Mouse (Mus musculus) olfactory bulb, adult 2 months (tissue): ENCODE measurements around the gene C1rl. TPM values are rescaled to one million over a fixed set of nuclear protein-coding genes. Genes with fewer than 3 reads are reported as not detected.
A peak's percentile ranks its signal among the peaks of the same experiment; 100 is the strongest.
"Not testable (repeated sequence)": the region's sequence is repeated elsewhere in the genome, so short reads cannot be mapped to it uniquely, and the experiment has no call there.

Experiments
- H3K27ac ChIP-seq: fragments of 200-500 bp; 2 replicates; pipeline ENCODE4 v1.5.1; 2012; ENCODE audit warnings: low read depth, low read length; ENCODE audit not compliant: insufficient read depth
- H3K4me1 ChIP-seq: fragments of 200-500 bp; 2 replicates; pipeline ENCODE4 v1.6.1; 2012; ENCODE audit warnings: low read length; ENCODE audit not compliant: control insufficient read depth, insufficient read depth
- H3K4me3 ChIP-seq: fragments of 200-500 bp; 2 replicates; pipeline ENCODE4 v1.5.1; 2012; ENCODE audit warnings: mild to moderate bottlenecking, low read depth, low read length, moderate library complexity; ENCODE audit not compliant: insufficient read depth
- CTCF ChIP-seq: fragments of 200-500 bp; IDR thresholded peaks from 2 replicates; pipeline ENCODE4 v1.5.1; 2012; ENCODE audit warnings: low read depth, mild to moderate bottlenecking, low read length, moderate library complexity; ENCODE audit not compliant: insufficient read depth
- POLR2A ChIP-seq: fragments of 200-500 bp; IDR thresholded peaks from 2 replicates; pipeline ENCODE4 v1.6.1; 2012; ENCODE audit warnings: mild to moderate bottlenecking, low read depth, low read length, moderate library complexity; ENCODE audit not compliant: insufficient read depth
- WGBS: fragments of 180-500 bp; shearing (Covaris S2); methylation state at CpG from one replicate; pipeline ENCODE4 v1.1.7; 2018; 5-methylcytosine and 5-hydroxymethylcytosine counted together
- polyA plus RNA-seq: library from polyadenylated mRNA; stranded (reverse); fragments of >200 nt; gene quantifications from 2 replicates; pipeline ENCODE4 v1.2.4, GENCODE M21; 2012; ENCODE audit warnings: low replicate concordance; ENCODE audit not compliant: missing spikeins, insufficient read depth, insufficient read length

Gene C1rl
- polyA plus RNA-seq, 1 experiment, result not detected

GRCm38 (mm10) chr6:124511936-124512335 is 19.0 kb downstream of the C1rl start:
- H3K27ac ChIP-seq, result no peak overlapping the region
- TF ChIP-seq CTCF, result no peak
- TF ChIP-seq POLR2A, result no peak
- H3K4me3 ChIP-seq, result no peak overlapping the region
- WGBS, result 68% methylated on average over 6 of the region's 6 CpGs
- no peaks in the 10 kb centered on the region for H3K4me1 ChIP-seq

GRCm38 (mm10) chr6:124512355-124512836 is 19.5 kb downstream of the C1rl start, which contains the start of gene C1ra:
TSS of gene C1ra (plus strand) at chr6:124512405.
- H3K4me1 ChIP-seq, result no peaks in the 10 kb centered on the region
- WGBS, result 7% methylated on average over 6 of the region's 6 CpGs
- H3K27ac ChIP-seq, result no peak within 1 kb of the TSS
- no peak for TF ChIP-seq POLR2A
- TF ChIP-seq CTCF, result no peak
- peak within 1 kb of the TSS; percentile 18; the same call in 1 of the 2 replicates for H3K4me3 ChIP-seq

GRCm38 (mm10) chr6:124517733-124518132 is 24.8 kb downstream of the C1rl start:
- not testable (repeated sequence) for H3K27ac ChIP-seq, H3K4me3 ChIP-seq, H3K4me1 ChIP-seq
- WGBS, result 93% methylated on average over 4 of the region's 4 CpGs

GRCm38 (mm10) chr6:124522082-124522481 is 29.2 kb downstream of the C1rl start:
- 51% methylated on average over 7 of the region's 7 CpGs for WGBS

GRCm38 (mm10) chr6:124527881-124528280 is 35.0 kb downstream of the C1rl start:
- Histone ChIP-seq H3K4me1 (no peaks in the 10 kb centered on the region), H3K27ac (no peak overlapping the region), H3K4me3 (no peak overlapping the region)
- no peak for TF ChIP-seq CTCF
- no peak for TF ChIP-seq POLR2A
- 77% methylated on average over 3 of the region's 3 CpGs for WGBS

More at GRCm38 (mm10) chr6:124522082-124522481, 29.2 kb downstream of the C1rl start:
- not testable (repeated sequence) for H3K4me3 ChIP-seq, H3K4me1 ChIP-seq, H3K27ac ChIP-seq

GRCm38 (mm10) chr6:124531077-124531476 is 38.2 kb downstream of the C1rl start:
- 95% methylated on average over 8 of the region's 8 CpGs for WGBS
- H3K4me1 ChIP-seq, result no peaks in the 10 kb centered on the region
- H3K27ac ChIP-seq, result no peak overlapping the region
- no peak overlapping the region for H3K4me3 ChIP-seq
- TF ChIP-seq CTCF (no peak), POLR2A (no peak)

- WGBS, result 85% methylated on average over 8 of the region's 8 CpGs
- not testable (repeated sequence) for H3K27ac ChIP-seq, H3K4me1 ChIP-seq, H3K4me3 ChIP-seq
Observed at GRCm38 (mm10) chr6:124536125-124536829, 43.4 kb downstream of the C1rl start.

- 80% methylated on average over 2 of the region's 2 CpGs for WGBS
Observed at GRCm38 (mm10) chr6:124541176-124541575, 48.3 kb downstream of the C1rl start.

GRCm38 (mm10) chr6:124542284-124542683 is 49.4 kb downstream of the C1rl start, which contains the start of gene C1s1:
TSS of gene C1s1 (minus strand) at chr6:124542359.
- 0% methylated on average over 1 of the region's 1 CpGs for WGBS

More at GRCm38 (mm10) chr6:124541176-124541575, 48.3 kb downstream of the C1rl start:
- H3K27ac ChIP-seq, H3K4me3 ChIP-seq, H3K4me1 ChIP-seq: not testable (repeated sequence)

GRCm38 (mm10) chr6:124544466-124544865 is 51.6 kb downstream of the C1rl start:
- TF ChIP-seq CTCF (no peak), POLR2A (no peak)
- Histone ChIP-seq H3K27ac (no peak overlapping the region), H3K4me1 (no peaks in the 10 kb centered on the region), H3K4me3 (no peak overlapping the region)
- 89% methylated on average over 6 of the region's 6 CpGs for WGBS

More at GRCm38 (mm10) chr6:124542284-124542683, 49.4 kb downstream of the C1rl start, which contains the start of gene C1s1:
- H3K27ac ChIP-seq, H3K4me3 ChIP-seq, H3K4me1 ChIP-seq: not testable (repeated sequence)
